Comparison of ENCODE assay signal across 15 mouse cellular contexts in the genomic region with DNA sequence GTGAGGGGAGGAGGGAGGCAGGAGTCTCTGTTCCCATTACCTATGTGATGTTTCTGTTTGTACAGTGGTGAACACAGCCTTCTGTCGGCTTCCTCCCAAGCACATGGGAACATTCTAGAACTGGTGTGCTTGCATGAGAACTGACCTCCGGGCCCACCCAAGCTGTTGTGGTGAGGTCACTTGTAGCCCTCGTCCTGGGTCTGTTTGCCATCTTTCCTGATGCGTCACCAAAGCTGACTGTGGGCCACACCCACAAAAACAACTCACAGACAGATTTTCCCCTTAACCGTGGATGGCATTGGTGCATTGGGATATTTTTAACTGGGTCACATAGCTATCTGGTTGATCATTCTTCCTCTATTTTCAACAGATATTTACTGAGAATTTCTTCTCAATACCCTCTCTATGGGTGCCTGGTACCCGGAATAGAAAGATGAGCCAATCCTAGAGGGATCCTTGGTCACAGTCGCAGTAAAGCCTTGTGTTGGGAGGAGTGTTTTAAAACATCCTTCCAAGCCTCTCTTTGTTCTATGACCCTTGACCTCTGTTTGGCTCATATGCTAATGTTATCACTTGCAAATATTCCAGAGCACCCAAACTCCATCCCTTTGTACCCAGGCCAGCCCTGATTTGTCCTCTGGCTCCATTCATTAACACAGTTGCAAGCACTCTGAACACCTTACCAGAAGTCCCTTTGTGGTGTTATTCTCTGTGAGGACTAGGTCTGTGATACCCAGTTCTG. TPM values are rescaled to one million over a fixed set of nuclear protein-coding genes. Genes with fewer than 3 reads are reported as not detected.
A peak's percentile ranks its signal among the peaks of the same experiment; 100 is the strongest.
DNase-seq lines count a peak whose midpoint lies in the region; TF ChIP-seq lines count a peak whose summit lies in the region.
"Had no signal": no experiment of that assay in that cellular context is flagged by ENCODE, and none has a peak within 500 bp of the region (broad histone marks: within the 10 kb centered on the region; RNA-seq: fewer than 3 reads in every experiment).

No protein-coding gene starts in this region.

- H3K79me2 ChIP-seq in CH12.LX (replicated peaks; ENCODE audit: control insufficient read depth, extremely low read depth, insufficient read depth, poor library complexity, severe bottlenecking) = no peaks in the 10 kb centered on the region

- in situ Hi-C loops in CH12.LX (cut with MboI; ENCODE audit: low pct_ligation_motif_present, low pct_unique_long_range_greater_than_20kb, low sequenced_read_pairs) = no loop called here

- no peaks in the 10 kb centered on the region for H3K9me3 ChIP-seq in CH12.LX (replicated peaks; ENCODE audit: low read length)
- H3K9me3 ChIP-seq: kidney, embryonic 15.5 days; midbrain, embryonic 10.5 days had no signal

- H3K36me3 ChIP-seq in CH12.LX (replicated peaks in 1 of 2; ENCODE audit: control insufficient read depth in 1 of 2, insufficient read depth in 1 of 2, low read length in 1 of 2) = no peaks in the 10 kb centered on the region
- H3K36me3 ChIP-seq: heart, embryonic 13.5 days; kidney, embryonic 15.5 days; midbrain, embryonic 10.5 days had no signal

- peak; percentile 28 for DNase-seq in gastrocnemius, postnatal 25 days
- no peak for DNase-seq in gastrocnemius, postnatal 14 days
- peak; percentile 13 to 20 for DNase-seq in lung, adult 18-20 months
- DNase-seq in lung, postnatal 4 days = no peak
- no peak for DNase-seq in CH12.LX (ENCODE audit: extremely low read depth)
- DNase-seq in fibroblast of lung, adult 2 months (ENCODE audit: low read depth) = peak; percentile 86
- no peak for DNase-seq in yolk sac, embryonic 10.5 days (ENCODE audit: low spot score)
- DNase-seq in frontal cortex, postnatal 25 days (ENCODE audit: low spot score in 2 of 2) = no peak
- DNase-seq: adrenal gland, postnatal 10 days; cerebellum, postnatal 10 days; liver, postnatal 0 days had no signal

- no peak overlapping the region for H3K4me3 ChIP-seq in CH12.LX (replicated peaks in 1 of 3; ENCODE audit: low read depth in 2 of 3, low read length in 2 of 3, poor library complexity in 1 of 3)
- H3K4me3 ChIP-seq: heart, embryonic 13.5 days; kidney, embryonic 15.5 days; layer of hippocampus, adult 2 months; midbrain, embryonic 10.5 days had no signal

- TF ChIP-seq EP300 in CH12.LX (IDR thresholded peaks at IDR 0.05; ENCODE audit: low read length) = no peak

- no peak for TF ChIP-seq CTCF in CH12.LX (conservative IDR thresholded peaks at IDR 0.05 in 1 of 2, IDR thresholded peaks at IDR 0.05 in 1 of 2; ENCODE audit: low read depth in 2 of 2, low read length in 2 of 2)

- intact Hi-C loops in gastrocnemius, postnatal 14 days (cut with DNase I; ENCODE audit: low total_unique reads) = no loop called here

- H3K4me2 ChIP-seq in CH12.LX (ENCODE audit: insufficient read depth, low read depth, poor library complexity, severe bottlenecking) = peak overlapping the region; percentile 44; the same call in 1 of the 2 replicates
- H3K4me2 ChIP-seq: kidney, embryonic 15.5 days had no signal

- H3K4me1 ChIP-seq in CH12.LX (ENCODE audit: control insufficient read depth in 1 of 2, insufficient read depth in 2 of 2) = peaks cover 3% of the 10 kb centered on the region in 2 experiments; a peak in 1 of 4 replicates

- H3K9ac ChIP-seq in CH12.LX (ENCODE audit: insufficient read depth, low read depth) = no peak overlapping the region
- H3K9ac ChIP-seq: heart, embryonic 13.5 days; kidney, embryonic 15.5 days; liver, postnatal 0 days had no signal

- TF ChIP-seq POLR2A in CH12.LX (IDR thresholded peaks at IDR 0.05; ENCODE audit: low read depth, low read length) = no peak

- H3K27ac ChIP-seq in CH12.LX (ENCODE audit: insufficient read depth, low read depth) = no peak overlapping the region
- H3K27ac ChIP-seq: heart, embryonic 13.5 days; kidney, embryonic 15.5 days; layer of hippocampus, adult 2 months; midbrain, embryonic 10.5 days had no signal

- TF ChIP-seq RAD21 in CH12.LX (IDR thresholded peaks at IDR 0.05; ENCODE audit: low read depth, low read length) = no peak

- dilution Hi-C loops in CH12.LX (cut with MboI; ENCODE audit: extremely low pct_ligation_motif_present, extremely low pct_unique_long_range_greater_than_20kb, low sequenced_read_pairs) = no loop called here

- H3K27me3 ChIP-seq in CH12.LX (replicated peaks) = no peaks in the 10 kb centered on the region
- H3K27me3 ChIP-seq: heart, embryonic 13.5 days; kidney, embryonic 15.5 days had no signal

TF ChIP-seq in CH12.LX, 34 proteins besides CTCF, POLR2A, EP300 and RAD21:
- TF ChIP-seq ETS1 (conservative IDR thresholded peaks at IDR 0.05; ENCODE audit: low read depth, low read length) = no peak
- no peak for TF ChIP-seq E2F4 (IDR thresholded peaks at IDR 0.05; ENCODE audit: insufficient replicate concordance, low read depth, low read length)
- TF ChIP-seq USF2 (conservative IDR thresholded peaks at IDR 0.05; ENCODE audit: low read depth, low read length) = no peak

RNA-seq across cellular contexts. Expression of gene Ntn4, which starts 19.9 kb away (rescaled TPM):
- 1 to 10 TPM; 8.1 to 8.9 TPM for total RNA-seq in gastrocnemius, postnatal 25 days (2021)
- 1 to 10 TPM; 8.9 to 9.3 TPM for total RNA-seq in gastrocnemius, postnatal 14 days (2021)
- total RNA-seq in CH12.LX (2012; rRNA removed) (not detected in 2 replicates), CH12.LX (2014; rRNA removed) (not detected in 2 replicates)
- not detected in 2 replicates for polyA plus RNA-seq in CH12.LX (2012; ENCODE audit: insufficient read length, low read depth)

RNA-seq across cellular contexts. Expression of gene Snrpf, which starts 31.1 kb away (rescaled TPM):
- total RNA-seq in gastrocnemius, postnatal 25 days (2021) = 1 to 10 TPM; 8.0 to 8.7 TPM
- total RNA-seq in gastrocnemius, postnatal 14 days (2021) = 10 to 100 TPM in 1 of 2 experiments, 1 to 10 TPM in 1; 9.9 to 10.4 TPM
- 184 and 191 TPM in 2 replicates for total RNA-seq in CH12.LX (2012; rRNA removed)
- 186 and 207 TPM in 2 replicates for total RNA-seq in CH12.LX (2014; rRNA removed)
- 144 and 159 TPM in 2 replicates for polyA plus RNA-seq in CH12.LX (2012; ENCODE audit: insufficient read length, low read depth)

Comparison
In these comparisons a context has a peak if more than half of its experiments do, and no peak if none do; other contexts are left out.
1. DNase-seq: peak in gastrocnemius, postnatal 25 days (single experiment), lung, adult 18-20 months (2 of 2) and fibroblast of lung, adult 2 months (single experiment); none in gastrocnemius, postnatal 14 days (single experiment), lung, postnatal 4 days (0 of 2), CH12.LX (single experiment), yolk sac, embryonic 10.5 days (single experiment) and frontal cortex, postnatal 25 days (0 of 2).
2. RNA of gene Ntn4, which starts 19.9 kb away (total RNA-seq): 8.9 to 9.3 TPM in gastrocnemius, postnatal 14 days and 8.1 to 8.9 TPM in gastrocnemius, postnatal 25 days; not detected in CH12.LX; every median in the first group is over 4 times any median in the second.
3. RNA of gene Snrpf, which starts 31.1 kb away (total RNA-seq): 184 to 207 TPM in CH12.LX; 9.9 to 10.4 TPM in gastrocnemius, postnatal 14 days and 8.0 to 8.7 TPM in gastrocnemius, postnatal 25 days; every median in the first group is over 10 times any median in the second.